9 mouse cellular contexts compared by ENCODE assay signal in the genomic region with DNA sequence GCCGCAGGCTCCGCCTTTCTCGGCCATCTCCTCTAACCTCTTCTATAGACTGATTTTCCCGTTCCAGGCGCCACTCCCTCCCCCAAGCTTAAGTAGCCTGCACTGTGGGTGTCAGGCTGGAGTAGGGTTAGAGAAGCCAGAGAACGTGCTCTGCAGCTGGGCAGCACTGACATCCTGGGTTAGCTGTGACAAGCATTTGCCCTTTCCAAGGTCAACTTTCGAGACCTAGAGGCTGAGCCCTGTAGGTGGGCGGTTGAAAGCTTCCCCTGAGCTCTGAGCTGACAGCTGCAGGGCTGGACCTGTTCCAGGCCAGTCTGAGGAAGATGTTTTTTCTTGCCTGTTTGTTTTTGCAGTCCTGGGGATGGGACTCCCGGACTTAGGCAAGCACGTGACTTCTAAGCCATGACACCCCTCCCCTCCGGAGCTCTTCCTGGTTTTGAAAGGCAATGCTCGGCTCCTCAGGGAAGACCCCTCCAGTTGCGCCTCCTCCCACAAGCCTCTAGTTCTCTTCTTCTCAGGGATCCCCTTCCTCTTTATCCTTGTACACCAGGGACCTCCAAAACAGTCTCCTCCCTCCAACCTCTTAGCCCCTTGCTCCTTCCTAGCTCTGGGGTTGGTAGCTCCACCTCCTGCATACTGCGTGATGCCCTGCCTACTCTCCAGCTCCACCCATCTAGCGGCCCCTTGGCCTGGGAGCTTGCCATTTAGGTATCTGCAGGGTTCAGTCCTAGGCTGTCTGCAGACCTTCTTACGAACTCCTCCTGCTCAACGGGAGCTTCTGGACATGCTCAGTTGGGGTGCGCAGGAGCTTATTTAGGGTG. TPM values are rescaled to one million over a fixed set of nuclear protein-coding genes. Genes with fewer than 3 reads are reported as not detected.
DNase-seq lines count a peak whose midpoint lies in the region; ATAC-seq lines count a peak whose summit lies in the region.
"Had no signal": no experiment of that assay in that cellular context is flagged by ENCODE, and none has a peak within 500 bp of the region (broad histone marks: within the 10 kb centered on the region; RNA-seq: fewer than 3 reads in every experiment).

No protein-coding gene starts in this region.

- intact Hi-C loops in gastrocnemius, postnatal 14 days (cut with DNase I; ENCODE audit: low total_unique reads) = no loop called here

- peak; percentile 50 for DNase-seq in ES-CJ7 (ENCODE audit: low read depth, low spot score)
- DNase-seq in adrenal gland, postnatal 36 days = peak; percentile 31 to 35
- DNase-seq in gastrocnemius, postnatal 14 days = peak; percentile 37
- peak; percentile 32 for DNase-seq in liver
- DNase-seq in midbrain, embryonic 14.5 days = peak; percentile 50
- DNase-seq in thymus, postnatal 25 days = peak; percentile 15
- no peak for DNase-seq in c-Kit-positive CD71-positive TER-119-positive erythroid progenitor cells, embryonic 14.5 days (ENCODE audit: low spot score)

- peaks cover 17% of the 10 kb centered on the region for H3K4me1 ChIP-seq in hindbrain, embryonic 15.5 days (replicated peaks)
- H3K4me1 ChIP-seq in midbrain, embryonic 14.5 days (ENCODE audit: control insufficient read depth, insufficient read depth, low read length) = peaks cover 9% of the 10 kb centered on the region

- no peaks in the 10 kb centered on the region for H3K27me3 ChIP-seq in hindbrain, embryonic 15.5 days
- no peaks in the 10 kb centered on the region for H3K27me3 ChIP-seq in midbrain, embryonic 14.5 days (ENCODE audit: control insufficient read depth, insufficient read depth, low read length)

- H3K27ac ChIP-seq in hindbrain, embryonic 15.5 days (replicated peaks) = no peak overlapping the region
- H3K27ac ChIP-seq in midbrain, embryonic 14.5 days (replicated peaks; ENCODE audit: low read depth, low read length) = no peak overlapping the region

- H3K36me3 ChIP-seq in hindbrain, embryonic 15.5 days = no peaks in the 10 kb centered on the region
- no peaks in the 10 kb centered on the region for H3K36me3 ChIP-seq in midbrain, embryonic 14.5 days (ENCODE audit: control insufficient read depth, insufficient read depth, low read length)

- peak; percentile 67; the same call in 1 of the 2 replicates for ATAC-seq in hindbrain, embryonic 15.5 days (ENCODE audit: low FRiP score, low read depth)
- peak; percentile 46; the same call in 1 of the 2 replicates for ATAC-seq in midbrain, embryonic 14.5 days (ENCODE audit: low FRiP score, low TSS enrichment)

- WGBS in hindbrain, embryonic 15.5 days = 18% methylated on average over 18 of the region's 18 CpGs
- 11% methylated on average over 18 of the region's 18 CpGs for WGBS in midbrain, embryonic 14.5 days

- peak overlapping the region; percentile 22 for H3K4me3 ChIP-seq in hindbrain, embryonic 15.5 days
- H3K4me3 ChIP-seq in midbrain, embryonic 14.5 days (replicated peaks; ENCODE audit: low read depth, low read length) = no peak overlapping the region

- H3K9me3 ChIP-seq in hindbrain, embryonic 15.5 days = no peaks in the 10 kb centered on the region
- H3K9me3 ChIP-seq in midbrain, embryonic 14.5 days (ENCODE audit: control insufficient read depth, low read length) = no peaks in the 10 kb centered on the region

- H3K9ac ChIP-seq in hindbrain, embryonic 15.5 days = no peak overlapping the region
- no peak overlapping the region for H3K9ac ChIP-seq in midbrain, embryonic 14.5 days (replicated peaks; ENCODE audit: low read length)

- H3K4me2 ChIP-seq in hindbrain, embryonic 15.5 days = peak overlapping the region; percentile 50
- peak overlapping the region; percentile 46 for H3K4me2 ChIP-seq in midbrain, embryonic 14.5 days (ENCODE audit: low read length)

RNA-seq across cellular contexts. Expression of gene Drd5, which starts 47.7 kb away (rescaled TPM):
- total RNA-seq in adrenal gland, postnatal 36 days (2021) = not detected
- total RNA-seq in gastrocnemius, postnatal 14 days (2021) = not detected
- polyA plus RNA-seq in hindbrain, embryonic 15.5 days (2015; fragmentation: Nextera tagmentation; extraction: Ambion mirVana) = 0.59 and 0.73 TPM in 2 replicates
- 0.21 and 0.57 TPM in 2 replicates for polyA plus RNA-seq in midbrain, embryonic 14.5 days (2014; fragmentation: Nextera tagmentation; extraction: Ambion mirVana)
- total RNA-seq: liver, adult 2 months had no signal
- polyA plus RNA-seq: liver, adult 2 months had no signal
